Mouse (Mus musculus) embryonic fibroblast, embryonic 13.5 days (primary cell): ENCODE measurements around the gene Thsd4.

Experiments
- CTCF ChIP-seq: IDR thresholded peaks from 2 replicates; pipeline ENCODE4 v1.5.1; 2011; ENCODE audit warnings: mild to moderate bottlenecking, control low read depth, low read length, moderate library complexity, borderline replicate concordance; ENCODE audit not compliant: insufficient read depth
- POLR2A ChIP-seq: IDR thresholded peaks from 2 replicates; pipeline ENCODE4 v1.6.1; 2011; ENCODE audit warnings: low read depth, mild to moderate bottlenecking, control low read depth, low read length, moderate library complexity

DNA sequence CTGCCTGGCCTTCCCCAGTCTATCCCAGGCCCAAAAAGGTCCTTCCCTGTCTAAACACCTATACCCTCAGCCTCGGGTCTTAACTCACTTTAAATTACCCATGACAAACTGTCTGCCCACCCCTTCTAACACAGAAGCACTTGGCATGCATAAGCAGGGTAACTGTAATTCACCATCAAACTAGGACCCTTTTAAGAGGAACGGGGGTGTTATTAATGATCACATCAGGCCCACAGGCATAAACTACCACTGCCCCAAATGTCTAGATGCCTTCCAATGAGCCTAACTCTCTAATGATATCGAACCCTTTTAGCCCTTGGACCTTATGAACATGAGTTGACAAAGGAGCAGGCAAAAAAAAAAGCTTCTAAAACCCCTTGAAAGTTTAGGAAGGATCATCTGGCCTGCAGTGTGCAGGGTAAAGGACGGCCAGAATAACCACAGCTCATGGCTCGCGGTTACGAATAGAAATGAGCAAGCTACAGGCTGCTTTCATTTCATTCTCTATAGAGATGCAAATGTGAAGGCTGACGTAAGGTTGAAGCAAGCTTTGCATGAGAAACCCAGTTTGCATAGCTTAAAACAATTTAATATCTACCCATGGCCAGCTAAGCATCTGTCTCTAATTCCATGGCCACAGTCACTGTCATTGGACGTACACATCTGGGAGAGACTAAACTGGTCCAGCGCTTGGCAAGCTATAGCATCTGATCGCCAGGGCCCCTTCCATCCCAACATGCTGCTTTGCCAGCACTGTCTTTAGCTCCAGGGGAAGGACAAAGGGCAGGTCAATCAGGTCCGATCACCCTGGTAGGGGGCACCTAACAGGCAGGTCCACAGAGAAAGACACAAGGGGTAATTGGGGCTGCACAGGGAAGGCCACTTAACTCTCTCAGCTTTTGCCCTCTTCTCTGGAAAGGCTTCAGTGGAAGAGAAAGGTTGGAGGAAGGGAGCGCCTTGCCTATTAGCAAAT is 61.5 kb downstream of the Thsd4 start:
- TF ChIP-seq CTCF: no peak
- no peak for TF ChIP-seq POLR2A
